Mouse (Mus musculus): Measurements from ENCODE around the gene Adam8. TPM values are rescaled to one million over a fixed set of nuclear protein-coding genes. Genes with fewer than 3 reads are reported as not detected.

Adam8 gene
- polyA plus RNA-seq, 1 experiment from 2014 or later: 3.2 TPM

GRCm38 (mm10) chr7:139984505-139984904 is 7.9 kb downstream of the Adam8 start:
- no peak overlapping the region for H3K27ac ChIP-seq (ENCODE audit: low read depth, low read length)
- no peaks in the 10 kb centered on the region for H3K27me3 ChIP-seq (ENCODE audit: control insufficient read depth, insufficient read depth, low read length)
- no peak for ATAC-seq (ENCODE audit: low read depth)
- H3K36me3 ChIP-seq (ENCODE audit: control insufficient read depth, insufficient read depth, low read length): 0 out of 2 replicates have a peak, but pooled peaks cover 4% of the 10 kb centered on the region
- no peaks in the 10 kb centered on the region for H3K4me1 ChIP-seq (ENCODE audit: control insufficient read depth, insufficient read depth, low read length)
- H3K4me2 ChIP-seq (ENCODE audit: low read depth, low read length): no peak overlapping the region
- no peak overlapping the region for H3K9ac ChIP-seq (replicated peaks; ENCODE audit: low read depth, low read length)
- H3K9me3 ChIP-seq (ENCODE audit: control insufficient read depth, low read length): no peaks in the 10 kb centered on the region
- H3K4me3 ChIP-seq (ENCODE audit: low read depth, low read length): no peak overlapping the region
- WGBS: 99% methylated on average over 11 of the region's 11 CpGs

GRCm38 (mm10) chr7:139982058-139982457 is 10.3 kb downstream of the Adam8 start:
- H3K27ac ChIP-seq (ENCODE audit: low read depth, low read length): no peak overlapping the region
- 91% methylated on average over 10 of the region's 11 CpGs for WGBS
- peaks cover 8% of the 10 kb centered on the region; the same call in 1 of the 2 replicates for H3K4me1 ChIP-seq (ENCODE audit: control insufficient read depth, insufficient read depth, low read length)

GRCm38 (mm10) chr7:139980778-139981177 is 11.6 kb downstream of the Adam8 start:
- Histone ChIP-seq H3K9me3 (ENCODE audit: control insufficient read depth, low read length) (no peaks in the 10 kb centered on the region), H3K27me3 (ENCODE audit: control insufficient read depth, insufficient read depth, low read length) (no peaks in the 10 kb centered on the region), H3K27ac (ENCODE audit: low read depth, low read length) (no peak overlapping the region), H3K4me1 (ENCODE audit: control insufficient read depth, insufficient read depth, low read length) (peaks cover 8% of the 10 kb centered on the region; the same call in 1 of the 2 replicates), H3K4me3 (ENCODE audit: low read depth, low read length) (no peak overlapping the region), H3K4me2 (ENCODE audit: low read depth, low read length) (no peak overlapping the region), H3K36me3 (ENCODE audit: control insufficient read depth, insufficient read depth, low read length) (0 out of 2 replicates have a peak, but pooled peaks cover 4% of the 10 kb centered on the region), H3K9ac (replicated peaks; ENCODE audit: low read depth, low read length) (no peak overlapping the region)
- ATAC-seq (ENCODE audit: low read depth): no peak
- WGBS: 62% methylated on average over 3 of the region's 3 CpGs

More at GRCm38 (mm10) chr7:139982058-139982457, 10.3 kb downstream of the Adam8 start:
- Histone ChIP-seq H3K27me3 (ENCODE audit: control insufficient read depth, insufficient read depth, low read length) (no peaks in the 10 kb centered on the region), H3K4me3 (ENCODE audit: low read depth, low read length) (no peak overlapping the region), H3K4me2 (ENCODE audit: low read depth, low read length) (no peak overlapping the region), H3K9me3 (ENCODE audit: control insufficient read depth, low read length) (no peaks in the 10 kb centered on the region), H3K9ac (replicated peaks; ENCODE audit: low read depth, low read length) (no peak overlapping the region), H3K36me3 (ENCODE audit: control insufficient read depth, insufficient read depth, low read length) (0 out of 2 replicates have a peak, but pooled peaks cover 4% of the 10 kb centered on the region)
- no peak for ATAC-seq (ENCODE audit: low read depth)

- Histone ChIP-seq H3K27ac (ENCODE audit: low read depth, low read length) (no peak overlapping the region), H3K4me1 (ENCODE audit: control insufficient read depth, insufficient read depth, low read length) (peaks cover 8% of the 10 kb centered on the region; the same call in 1 of the 2 replicates), H3K9ac (replicated peaks; ENCODE audit: low read depth, low read length) (peak overlapping the region; percentile 59; the same call in 1 of the 2 replicates), H3K27me3 (ENCODE audit: control insufficient read depth, insufficient read depth, low read length) (no peaks in the 10 kb centered on the region), H3K36me3 (ENCODE audit: control insufficient read depth, insufficient read depth, low read length) (no peaks in the 10 kb centered on the region), H3K9me3 (ENCODE audit: control insufficient read depth, low read length) (no peaks in the 10 kb centered on the region), H3K4me3 (ENCODE audit: low read depth, low read length) (peak overlapping the region; percentile 48), H3K4me2 (ENCODE audit: low read depth, low read length) (peak overlapping the region; percentile 87)
- WGBS: 40% methylated on average over 13 of the region's 13 CpGs
- ATAC-seq (ENCODE audit: low read depth): peak; percentile 55
Measured at GRCm38 (mm10) chr7:139979011-139979719, 13.2 kb downstream of the Adam8 start.

- Histone ChIP-seq H3K4me1 (ENCODE audit: control insufficient read depth, insufficient read depth, low read length) (peaks cover 8% of the 10 kb centered on the region; the same call in 1 of the 2 replicates), H3K36me3 (ENCODE audit: control insufficient read depth, insufficient read depth, low read length) (no peaks in the 10 kb centered on the region), H3K27me3 (ENCODE audit: control insufficient read depth, insufficient read depth, low read length) (no peaks in the 10 kb centered on the region), H3K9me3 (ENCODE audit: control insufficient read depth, low read length) (no peaks in the 10 kb centered on the region), H3K9ac (replicated peaks; ENCODE audit: low read depth, low read length) (peak within 1 kb of the TSS; percentile 59), H3K27ac (ENCODE audit: low read depth, low read length) (no peak within 1 kb of the TSS; the same call in 1 of the 2 replicates), H3K4me3 (ENCODE audit: low read depth, low read length) (peak within 1 kb of the TSS; percentile 48), H3K4me2 (ENCODE audit: low read depth, low read length) (peak within 1 kb of the TSS; percentile 87)
- 4% methylated on average over 32 of the region's 32 CpGs for WGBS
- ATAC-seq (ENCODE audit: low read depth): peak; percentile 97
Measured at GRCm38 (mm10) chr7:139978278-139978892, 14.0 kb downstream of the Adam8 start, which contains the start of gene 6430531B16Rik. Gene 6430531B16Rik (minus strand): TSS chr7:139978755.

GRCm38 (mm10) chr7:139975471-139975870 is 16.9 kb downstream of the Adam8 start:
- Histone ChIP-seq H3K4me3 (ENCODE audit: low read depth, low read length) (no peak overlapping the region), H3K9ac (replicated peaks; ENCODE audit: low read depth, low read length) (no peak overlapping the region), H3K27ac (ENCODE audit: low read depth, low read length) (no peak overlapping the region), H3K4me1 (ENCODE audit: control insufficient read depth, insufficient read depth, low read length) (peaks cover 8% of the 10 kb centered on the region; the same call in 1 of the 2 replicates), H3K27me3 (ENCODE audit: control insufficient read depth, insufficient read depth, low read length) (no peaks in the 10 kb centered on the region), H3K9me3 (ENCODE audit: control insufficient read depth, low read length) (no peaks in the 10 kb centered on the region), H3K4me2 (ENCODE audit: low read depth, low read length) (no peak overlapping the region), H3K36me3 (ENCODE audit: control insufficient read depth, insufficient read depth, low read length) (no peaks in the 10 kb centered on the region)
- 59% methylated on average over 5 of the region's 5 CpGs for WGBS
- no peak for ATAC-seq (ENCODE audit: low read depth)

GRCm38 (mm10) chr7:139974307-139974706 is 18.1 kb downstream of the Adam8 start:
- H3K9ac ChIP-seq (replicated peaks; ENCODE audit: low read depth, low read length): no peak overlapping the region
- no peaks in the 10 kb centered on the region for H3K9me3 ChIP-seq (ENCODE audit: control insufficient read depth, low read length)
- peaks cover 8% of the 10 kb centered on the region; the same call in 1 of the 2 replicates for H3K4me1 ChIP-seq (ENCODE audit: control insufficient read depth, insufficient read depth, low read length)
- WGBS: 95% methylated on average over 10 of the region's 10 CpGs
- no peak overlapping the region for H3K27ac ChIP-seq (ENCODE audit: low read depth, low read length)
- no peaks in the 10 kb centered on the region for H3K27me3 ChIP-seq (ENCODE audit: control insufficient read depth, insufficient read depth, low read length)
- H3K4me3 ChIP-seq (ENCODE audit: low read depth, low read length): no peak overlapping the region
- no peak for ATAC-seq (ENCODE audit: low read depth)
- H3K4me2 ChIP-seq (ENCODE audit: low read depth, low read length): no peak overlapping the region
- H3K36me3 ChIP-seq (ENCODE audit: control insufficient read depth, insufficient read depth, low read length): no peaks in the 10 kb centered on the region

- H3K36me3 ChIP-seq (ENCODE audit: control insufficient read depth, insufficient read depth, low read length): no peaks in the 10 kb centered on the region
- H3K27ac ChIP-seq (ENCODE audit: low read depth, low read length): no peak overlapping the region
- H3K4me2 ChIP-seq (ENCODE audit: low read depth, low read length): no peak overlapping the region
- no peaks in the 10 kb centered on the region for H3K27me3 ChIP-seq (ENCODE audit: control insufficient read depth, insufficient read depth, low read length)
- no peak overlapping the region for H3K4me3 ChIP-seq (ENCODE audit: low read depth, low read length)
- H3K9me3 ChIP-seq (ENCODE audit: control insufficient read depth, low read length): no peaks in the 10 kb centered on the region
- ATAC-seq (ENCODE audit: low read depth): no peak
- H3K4me1 ChIP-seq (ENCODE audit: control insufficient read depth, insufficient read depth, low read length): no peaks in the 10 kb centered on the region
- no peak overlapping the region for H3K9ac ChIP-seq (replicated peaks; ENCODE audit: low read depth, low read length)
Measured at GRCm38 (mm10) chr7:139972923-139973331, 19.4 kb downstream of the Adam8 start.

GRCm38 (mm10) chr7:139971436-139971835 is 20.9 kb downstream of the Adam8 start:
- no peak overlapping the region for H3K27ac ChIP-seq (ENCODE audit: low read depth, low read length)
- H3K36me3 ChIP-seq (ENCODE audit: control insufficient read depth, insufficient read depth, low read length): no peaks in the 10 kb centered on the region
- no peak overlapping the region for H3K4me3 ChIP-seq (ENCODE audit: low read depth, low read length)
- ATAC-seq (ENCODE audit: low read depth): no peak
- no peaks in the 10 kb centered on the region for H3K4me1 ChIP-seq (ENCODE audit: control insufficient read depth, insufficient read depth, low read length)
- no peaks in the 10 kb centered on the region for H3K9me3 ChIP-seq (ENCODE audit: control insufficient read depth, low read length)
- H3K27me3 ChIP-seq (ENCODE audit: control insufficient read depth, insufficient read depth, low read length): no peaks in the 10 kb centered on the region
- no peak overlapping the region for H3K4me2 ChIP-seq (ENCODE audit: low read depth, low read length)
- no peak overlapping the region for H3K9ac ChIP-seq (replicated peaks; ENCODE audit: low read depth, low read length)
- 73% methylated on average over 6 of the region's 6 CpGs for whole genome bisulfite sequencing

Measured in neural tube, embryonic 14.5 days (tissue).